Mouse (Mus musculus) heart, postnatal 25 days (tissue): ENCODE data around the gene Tmem39b. TPM values are rescaled to one million over a fixed set of nuclear protein-coding genes. Genes with fewer than 3 reads are reported as not detected.
"Not testable (repeated sequence)": the region's sequence is repeated elsewhere in the genome, so short reads cannot be mapped to it uniquely, and the experiment has no call there.

Source experiments
- DNase-seq: peaks from one replicate; pipeline ENCODE4 v3.0.0; 2022; ENCODE audit warnings: low spot score
- intact Hi-C: fragments of 180-260 bp; cut with DNase I; formaldehyde crosslinking; loops from one replicate; pipeline ENCODE4 v1.15.1; 2025
- total RNA-seq, 2 experiments: library from RNA; stranded (reverse); gene quantifications; 2 replicates each; pipeline ENCODE4 v1.2.3; 2021

Tmem39b gene
- 1 to 10 TPM; 5.3 to 5.7 TPM for total RNA-seq

GRCm38 (mm10) chr4:129696158-129696985 is at the start of gene Tmem39b:
Gene Tmem39b, minus strand, starts transcription at chr4:129696838.
- DNase-seq = peak; percentile 85
- intact Hi-C loops = loop anchor here (1.0 kb wide), 1 partner anchor 24 kb away; the partner anchor contains the start of gene Kpna6

GRCm38 (mm10) chr4:129746106-129746505 is 49.5 kb upstream of the Tmem39b start:
- intact Hi-C loops = no loop called here
- no peak for DNase-seq

- no peak for DNase-seq
- intact Hi-C loops = loop anchor here (5.0 kb wide), 2 partner anchors 41 to 79 kb away; no protein-coding TSS in a partner anchor
Observed at GRCm38 (mm10) chr4:129743494-129743893, 46.9 kb upstream of the Tmem39b start.

- no peak for DNase-seq
- intact Hi-C loops = loop anchor here (5.0 kb wide), 2 partner anchors 41 to 79 kb away; no protein-coding TSS in a partner anchor
Observed at GRCm38 (mm10) chr4:129743010-129743390, 46.4 kb upstream of the Tmem39b start.

- intact Hi-C loops = loop anchor here (5.0 kb wide), 2 partner anchors 40 to 80 kb away; no protein-coding TSS in a partner anchor
- DNase-seq = peak; percentile 94
Observed at GRCm38 (mm10) chr4:129742232-129743009, 45.8 kb upstream of the Tmem39b start, which contains the start of gene Khdrbs1. Gene Khdrbs1, minus strand, starts transcription at chr4:129742303.

- intact Hi-C loops = loop anchor here (5.0 kb wide), 2 partner anchors 40 to 80 kb away; no protein-coding TSS in a partner anchor
Observed at GRCm38 (mm10) chr4:129741974-129742231, 45.3 kb upstream of the Tmem39b start.

GRCm38 (mm10) chr4:129741251-129741973 is 44.8 kb upstream of the Tmem39b start:
- DNase-seq = peak; percentile 9
- intact Hi-C loops = loop anchor here (5.0 kb wide), 2 partner anchors 39 to 81 kb away; no protein-coding TSS in a partner anchor

More at GRCm38 (mm10) chr4:129741974-129742231, 45.3 kb upstream of the Tmem39b start:
- no peak for DNase-seq

- DNase-seq = no peak
- intact Hi-C loops = no loop called here
Observed at GRCm38 (mm10) chr4:129739111-129739645, 42.5 kb upstream of the Tmem39b start.

- intact Hi-C loops = no loop called here
- DNase-seq = no peak
Observed at GRCm38 (mm10) chr4:129736173-129736572, 39.5 kb upstream of the Tmem39b start.

GRCm38 (mm10) chr4:129735485-129735884 is 38.8 kb upstream of the Tmem39b start:
- DNase-seq, intact Hi-C loops: not testable (repeated sequence)

- intact Hi-C loops = no loop called here
- no peak for DNase-seq
Observed at GRCm38 (mm10) chr4:129731423-129731822, 34.8 kb upstream of the Tmem39b start.

GRCm38 (mm10) chr4:129716310-129716709 is 19.7 kb upstream of the Tmem39b start:
- no peak for DNase-seq
- intact Hi-C loops = no loop called here

- intact Hi-C loops = no loop called here
- no peak for DNase-seq
Observed at GRCm38 (mm10) chr4:129709486-129710129, 13.0 kb upstream of the Tmem39b start.

- intact Hi-C loops = no loop called here
- DNase-seq = no peak
Observed at GRCm38 (mm10) chr4:129706750-129707149, 10.1 kb upstream of the Tmem39b start.

- intact Hi-C loops = loop anchor here (2.0 to 5.0 kb wide), 4 partner anchors 40 to 385 kb away; partner anchors contain the start of genes Adgrb2 and Khdrbs1
- peak; percentile 36 for DNase-seq
Observed at GRCm38 (mm10) chr4:129702454-129702853, 5.8 kb upstream of the Tmem39b start.

- intact Hi-C loops = loop anchor here (1.0 to 5.0 kb wide), 5 partner anchors 41 to 386 kb away; partner anchors contain the start of genes Adgrb2 and Khdrbs1
- DNase-seq = peak; percentile 46
Observed at GRCm38 (mm10) chr4:129701503-129702377, 5.1 kb upstream of the Tmem39b start.

GRCm38 (mm10) chr4:129700661-129701060 is 4.0 kb upstream of the Tmem39b start:
- DNase-seq = not testable (repeated sequence)
- intact Hi-C loops = loop anchor here (1.0 to 5.0 kb wide), 4 partner anchors 42 to 387 kb away; partner anchors contain the start of genes Adgrb2 and Khdrbs1

- intact Hi-C loops = loop anchor here (5.0 kb wide), 3 partner anchors 42 to 387 kb away; partner anchors contain the start of genes Adgrb2 and Khdrbs1
- no peak for DNase-seq
Observed at GRCm38 (mm10) chr4:129700216-129700615, 3.6 kb upstream of the Tmem39b start.
